Mouse (Mus musculus) heart, postnatal 0 days (tissue): Measurements from ENCODE around the gene Fam98b.

Experiments used
- CTCF ChIP-seq: IDR thresholded peaks from 2 replicates; pipeline ENCODE4 v1.5.1; 2016; ENCODE audit warnings: antibody characterized with exemption, control low read depth, low read depth
- EP300 ChIP-seq: IDR thresholded peaks from 2 replicates; pipeline ENCODE4 v1.6.1; 2016; ENCODE audit warnings: antibody characterized with exemption, low read depth

DNA sequence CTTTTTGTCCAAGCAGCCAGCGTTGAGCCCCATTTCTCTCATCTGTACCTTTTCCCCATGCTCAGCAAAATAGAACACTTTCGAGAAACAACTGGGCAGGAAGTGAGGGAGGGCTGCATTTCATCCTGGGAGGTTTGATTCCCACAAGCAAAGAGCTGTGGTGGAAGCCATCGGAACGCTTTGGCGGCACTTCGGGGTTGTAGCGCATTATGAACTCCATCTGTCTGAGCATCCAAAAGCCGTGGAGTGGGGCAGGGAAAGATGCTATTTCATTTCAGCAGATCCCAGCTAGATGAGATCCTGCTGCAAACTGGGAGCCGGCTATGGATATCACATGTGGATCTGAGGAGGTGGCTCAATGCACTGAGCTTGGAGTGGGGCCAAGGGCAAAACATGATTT, 26.9 kb upstream of the Fam98b start:
- no peak for TF ChIP-seq EP300
- no peak for TF ChIP-seq CTCF
